In genomic region chr5:135010841-135011743, GRCm38 (mm10) we compare ENCODE assay signal across 12 mouse cellular contexts. TPM values are rescaled to one million over a fixed set of nuclear protein-coding genes. Genes with fewer than 3 reads are reported as not detected.
A peak's percentile ranks its signal among the peaks of the same experiment; 100 is the strongest.
DNase-seq lines count a peak whose midpoint lies in the region; ATAC-seq and TF ChIP-seq lines count a peak whose summit lies in the region.
"Had no signal": no experiment of that assay in that cellular context is flagged by ENCODE, and none has a peak within 500 bp of the region (broad histone marks: within the 10 kb centered on the region; RNA-seq: fewer than 3 reads in every experiment).

No protein-coding gene starts in this region.

- H3K4me3 ChIP-seq in heart, embryonic 11.5 days (ENCODE audit: low read depth, low read length), result no peak overlapping the region
- 0 out of 2 replicates have a peak overlapping the region, but pooled peaks have one; percentile 48 for H3K4me3 ChIP-seq in stomach, embryonic 14.5 days (ENCODE audit: low read depth, low read length)
- no peak overlapping the region for H3K4me3 ChIP-seq in stomach, postnatal 0 days (ENCODE audit: low read depth, low read length)
- peak overlapping the region; percentile 54 for H3K4me3 ChIP-seq in intestine, postnatal 0 days (ENCODE audit: low read depth, low read length)
- H3K4me3 ChIP-seq in stomach, embryonic 15.5 days (replicated peaks), result peak overlapping the region; percentile 59; the same call in 1 of the 2 replicates

- no peak for ATAC-seq in heart, embryonic 11.5 days (replicated peaks; ENCODE audit: insufficient number of reproducible peaks, low FRiP score, low TSS enrichment)
- no peak for ATAC-seq in stomach, embryonic 14.5 days (ENCODE audit: insufficient number of reproducible peaks, insufficient read depth, low FRiP score, low read depth)
- no peak for ATAC-seq in stomach, postnatal 0 days (ENCODE audit: low FRiP score, low TSS enrichment)
- no peak for ATAC-seq in intestine, postnatal 0 days
- no peak for ATAC-seq in stomach, embryonic 15.5 days (ENCODE audit: insufficient read depth, low FRiP score, low read depth)
- ATAC-seq: lung, postnatal 0 days had no signal

- peaks cover 19% of the 10 kb centered on the region for H3K4me1 ChIP-seq in heart, embryonic 11.5 days (ENCODE audit: control insufficient read depth, insufficient read depth, low read length)
- H3K4me1 ChIP-seq in stomach, embryonic 14.5 days (ENCODE audit: control insufficient read depth, insufficient read depth, low read length), result peaks cover 34% of the 10 kb centered on the region
- peaks cover 3% of the 10 kb centered on the region; the same call in 1 of the 2 replicates for H3K4me1 ChIP-seq in stomach, postnatal 0 days (replicated peaks; ENCODE audit: control insufficient read depth, insufficient read depth)
- H3K4me1 ChIP-seq in intestine, postnatal 0 days (replicated peaks; ENCODE audit: control insufficient read depth, insufficient read depth, low read length), result peaks cover 4% of the 10 kb centered on the region; the same call in 1 of the 2 replicates
- peaks cover 39% of the 10 kb centered on the region for H3K4me1 ChIP-seq in stomach, embryonic 15.5 days

- peak overlapping the region; percentile 16; the same call in 1 of the 2 replicates for H3K4me2 ChIP-seq in heart, embryonic 11.5 days
- H3K4me2 ChIP-seq in stomach, embryonic 14.5 days (replicated peaks; ENCODE audit: low read depth, low read length), result no peak overlapping the region
- no peak overlapping the region for H3K4me2 ChIP-seq in stomach, postnatal 0 days (replicated peaks; ENCODE audit: low read depth)
- peak overlapping the region; percentile 76 for H3K4me2 ChIP-seq in intestine, postnatal 0 days (replicated peaks; ENCODE audit: low read depth)
- peak overlapping the region; percentile 59 for H3K4me2 ChIP-seq in stomach, embryonic 15.5 days

- H3K9me3 ChIP-seq in heart, embryonic 11.5 days (replicated peaks; ENCODE audit: control insufficient read depth, low read length), result no peaks in the 10 kb centered on the region
- H3K9me3 ChIP-seq in stomach, embryonic 14.5 days (ENCODE audit: control insufficient read depth, low read depth, low read length), result no peaks in the 10 kb centered on the region
- no peaks in the 10 kb centered on the region for H3K9me3 ChIP-seq in stomach, postnatal 0 days (ENCODE audit: control insufficient read depth, low read length)
- no peaks in the 10 kb centered on the region for H3K9me3 ChIP-seq in intestine, postnatal 0 days (ENCODE audit: control insufficient read depth)
- no peaks in the 10 kb centered on the region for H3K9me3 ChIP-seq in stomach, embryonic 15.5 days

- TF ChIP-seq EP300 in stomach, postnatal 0 days (optimal IDR thresholded peaks at IDR 0.05), result no peak

- DNase-seq in heart, adult 8-10 months (ENCODE audit: low spot score), result no peak
- DNase-seq in stomach, postnatal 0 days (ENCODE audit: low spot score), result no peak
- no peak for DNase-seq in lung, postnatal 4 days
- no peak for DNase-seq in natural killer cell, adult 2 months (ENCODE audit: low spot score in 2 of 2)
- DNase-seq: adrenal gland, adult 8-10 months; thymus, adult 18-20 months had no signal

- H3K27me3 ChIP-seq in heart, embryonic 11.5 days (ENCODE audit: control insufficient read depth, insufficient read depth, low read length), result no peaks in the 10 kb centered on the region
- no peaks in the 10 kb centered on the region for H3K27me3 ChIP-seq in stomach, embryonic 14.5 days (ENCODE audit: control insufficient read depth, insufficient read depth, low read length)
- no peaks in the 10 kb centered on the region for H3K27me3 ChIP-seq in stomach, postnatal 0 days (ENCODE audit: control insufficient read depth, insufficient read depth, low read length)
- no peaks in the 10 kb centered on the region for H3K27me3 ChIP-seq in intestine, postnatal 0 days (replicated peaks; ENCODE audit: control insufficient read depth, insufficient read depth, low read length)
- no peaks in the 10 kb centered on the region for H3K27me3 ChIP-seq in stomach, embryonic 15.5 days (replicated peaks)

- no peak for TF ChIP-seq CTCF in stomach, postnatal 0 days (IDR thresholded peaks at IDR 0.05; ENCODE audit: low read depth)
- no peak for TF ChIP-seq CTCF in intestine, postnatal 0 days (IDR thresholded peaks at IDR 0.05; ENCODE audit: low read depth)

- 82% methylated on average over 25 of the region's 25 CpGs for WGBS in heart, embryonic 11.5 days (ENCODE audit: insufficient replicate concordance)
- 86% methylated on average over 25 of the region's 25 CpGs for WGBS in stomach, embryonic 14.5 days
- 86% methylated on average over 25 of the region's 25 CpGs for WGBS in stomach, postnatal 0 days
- WGBS in intestine, postnatal 0 days, result 79% methylated on average over 25 of the region's 25 CpGs
- 84% methylated on average over 25 of the region's 25 CpGs for WGBS in stomach, embryonic 15.5 days

- no peaks in the 10 kb centered on the region for H3K36me3 ChIP-seq in heart, embryonic 11.5 days (ENCODE audit: control insufficient read depth, insufficient read depth, low read length)
- peaks cover 6% of the 10 kb centered on the region; the same call in 1 of the 2 replicates for H3K36me3 ChIP-seq in stomach, embryonic 14.5 days (ENCODE audit: control insufficient read depth, insufficient read depth, low read length)
- H3K36me3 ChIP-seq in stomach, postnatal 0 days (ENCODE audit: control insufficient read depth, insufficient read depth, low read length), result no peaks in the 10 kb centered on the region
- H3K36me3 ChIP-seq in intestine, postnatal 0 days (ENCODE audit: control insufficient read depth, insufficient read depth), result no peaks in the 10 kb centered on the region; the same call in 1 of the 2 replicates
- H3K36me3 ChIP-seq in stomach, embryonic 15.5 days, result no peaks in the 10 kb centered on the region

- H3K9ac ChIP-seq in heart, embryonic 11.5 days (ENCODE audit: low read depth, low read length), result no peak overlapping the region
- no peak overlapping the region for H3K9ac ChIP-seq in stomach, embryonic 14.5 days (replicated peaks; ENCODE audit: low read depth, low read length)
- no peak overlapping the region for H3K9ac ChIP-seq in stomach, postnatal 0 days (ENCODE audit: low read length)
- H3K9ac ChIP-seq in intestine, postnatal 0 days (ENCODE audit: low read depth, low read length), result no peak overlapping the region
- H3K9ac ChIP-seq in stomach, embryonic 15.5 days, result no peak overlapping the region

- H3K27ac ChIP-seq in heart, embryonic 11.5 days (ENCODE audit: low read depth, low read length), result no peak overlapping the region
- no peak overlapping the region for H3K27ac ChIP-seq in stomach, embryonic 14.5 days (ENCODE audit: low read length)
- H3K27ac ChIP-seq in stomach, postnatal 0 days (replicated peaks), result no peak overlapping the region; the same call in 1 of the 2 replicates
- peak overlapping the region; percentile 97 for H3K27ac ChIP-seq in intestine, postnatal 0 days (ENCODE audit: low read depth, low read length)
- no peak overlapping the region for H3K27ac ChIP-seq in stomach, embryonic 15.5 days

RNA-seq across cellular contexts. Expression of gene Abhd11, which starts 2.1 kb away (rescaled TPM):
- polyA plus RNA-seq in heart, embryonic 11.5 days (2014; fragmentation: Nextera tagmentation; extraction: Ambion mirVana), result 58.2 and 59.9 TPM in 2 replicates
- total RNA-seq in heart, adult 8-10 months (2022), result 10 to 100 TPM; 67.0 to 71.0 (median 70.2) TPM
- 73.3 and 80.6 TPM in 2 replicates for polyA plus RNA-seq in stomach, embryonic 14.5 days (2014; fragmentation: Nextera tagmentation; extraction: Ambion mirVana)
- polyA plus RNA-seq in stomach, postnatal 0 days (2015; fragmentation: Nextera tagmentation; extraction: Ambion mirVana), result 56.5 and 64.0 TPM in 2 replicates
- 60.1 and 61.9 TPM in 2 replicates for polyA plus RNA-seq in intestine, postnatal 0 days (2015; fragmentation: Nextera tagmentation; extraction: Ambion mirVana)
- polyA plus RNA-seq in stomach, embryonic 15.5 days (2015; fragmentation: Nextera tagmentation; extraction: Ambion mirVana), result 70.9 and 78.9 TPM in 2 replicates

RNA-seq across cellular contexts. Expression of gene Stx1a, which starts 12.2 kb away (rescaled TPM):
- 10.4 and 13.4 TPM in 2 replicates for polyA plus RNA-seq in heart, embryonic 11.5 days (2014; fragmentation: Nextera tagmentation; extraction: Ambion mirVana)
- 1 to 10 TPM in 3 of 4 experiments, under 1 TPM in 1; 0.88 to 2.4 (median 1.2) TPM for total RNA-seq in heart, adult 8-10 months (2022)
- polyA plus RNA-seq in stomach, embryonic 14.5 days (2014; fragmentation: Nextera tagmentation; extraction: Ambion mirVana), result 17.4 and 17.7 TPM in 2 replicates
- 5.3 TPM in 2 replicates for polyA plus RNA-seq in stomach, postnatal 0 days (2015; fragmentation: Nextera tagmentation; extraction: Ambion mirVana)
- 5.6 and 6.5 TPM in 2 replicates for polyA plus RNA-seq in intestine, postnatal 0 days (2015; fragmentation: Nextera tagmentation; extraction: Ambion mirVana)
- polyA plus RNA-seq in stomach, embryonic 15.5 days (2015; fragmentation: Nextera tagmentation; extraction: Ambion mirVana), result 11.8 and 12.3 TPM in 2 replicates

RNA-seq across cellular contexts. Expression of gene Cldn3, which starts 25.1 kb away (rescaled TPM):
- 1.2 and 1.5 TPM in 2 replicates for polyA plus RNA-seq in heart, embryonic 11.5 days (2014; fragmentation: Nextera tagmentation; extraction: Ambion mirVana)
- under 1 TPM in 1 of 4 experiments, not detected in 3; 0.28 TPM for total RNA-seq in heart, adult 8-10 months (2022)
- 69.7 and 71.2 TPM in 2 replicates for polyA plus RNA-seq in stomach, embryonic 14.5 days (2014; fragmentation: Nextera tagmentation; extraction: Ambion mirVana)
- 15.4 and 16.2 TPM in 2 replicates for polyA plus RNA-seq in stomach, postnatal 0 days (2015; fragmentation: Nextera tagmentation; extraction: Ambion mirVana)
- polyA plus RNA-seq in intestine, postnatal 0 days (2015; fragmentation: Nextera tagmentation; extraction: Ambion mirVana), result 96.0 and 116 TPM in 2 replicates
- polyA plus RNA-seq in stomach, embryonic 15.5 days (2015; fragmentation: Nextera tagmentation; extraction: Ambion mirVana), result 120 and 147 TPM in 2 replicates
- total RNA-seq: common myeloid progenitor, adult 5-6 weeks had no signal

RNA-seq across cellular contexts. Expression of gene Dnajc30, which starts 52.9 kb away (rescaled TPM):
- polyA plus RNA-seq in heart, embryonic 11.5 days (2014; fragmentation: Nextera tagmentation; extraction: Ambion mirVana), result 29.2 and 30.9 TPM in 2 replicates
- total RNA-seq in heart, adult 8-10 months (2022), result 10 to 100 TPM; 43.8 to 49.3 (median 45.5) TPM
- polyA plus RNA-seq in stomach, embryonic 14.5 days (2014; fragmentation: Nextera tagmentation; extraction: Ambion mirVana), result 34.8 and 34.9 TPM in 2 replicates
- 24.3 and 26.1 TPM in 2 replicates for polyA plus RNA-seq in stomach, postnatal 0 days (2015; fragmentation: Nextera tagmentation; extraction: Ambion mirVana)
- 35.9 and 40.7 TPM in 2 replicates for polyA plus RNA-seq in intestine, postnatal 0 days (2015; fragmentation: Nextera tagmentation; extraction: Ambion mirVana)
- polyA plus RNA-seq in stomach, embryonic 15.5 days (2015; fragmentation: Nextera tagmentation; extraction: Ambion mirVana), result 28.9 and 33.5 TPM in 2 replicates

RNA-seq across cellular contexts. Expression of gene Bud23, which starts 53.7 kb away (rescaled TPM):
- 74.8 and 78.3 TPM in 2 replicates for polyA plus RNA-seq in heart, embryonic 11.5 days (2014; fragmentation: Nextera tagmentation; extraction: Ambion mirVana)
- total RNA-seq in heart, adult 8-10 months (2022), result 10 to 100 TPM; 18.0 to 31.3 (median 23.7) TPM
- 95.2 and 99.0 TPM in 2 replicates for polyA plus RNA-seq in stomach, embryonic 14.5 days (2014; fragmentation: Nextera tagmentation; extraction: Ambion mirVana)
- 46.8 and 51.9 TPM in 2 replicates for polyA plus RNA-seq in stomach, postnatal 0 days (2015; fragmentation: Nextera tagmentation; extraction: Ambion mirVana)
- polyA plus RNA-seq in intestine, postnatal 0 days (2015; fragmentation: Nextera tagmentation; extraction: Ambion mirVana), result 40.0 and 40.6 TPM in 2 replicates
- 98.6 and 112 TPM in 2 replicates for polyA plus RNA-seq in stomach, embryonic 15.5 days (2015; fragmentation: Nextera tagmentation; extraction: Ambion mirVana)

Comparison
In these comparisons a context has a peak if more than half of its experiments do, and no peak if none do; other contexts are left out.
1. H3K4me2 ChIP-seq: peak in heart, embryonic 11.5 days (single experiment), intestine, postnatal 0 days (single experiment) and stomach, embryonic 15.5 days (single experiment); none in stomach, embryonic 14.5 days (single experiment) and stomach, postnatal 0 days (single experiment).
2. H3K4me3 ChIP-seq: peak in stomach, embryonic 14.5 days (single experiment), intestine, postnatal 0 days (single experiment) and stomach, embryonic 15.5 days (single experiment); none in heart, embryonic 11.5 days (single experiment) and stomach, postnatal 0 days (single experiment).